ENCODE assay signal across 20 mouse cellular contexts in genomic region chr19:16093616-16094015, GRCm38 (mm10). TPM values are rescaled to one million over a fixed set of nuclear protein-coding genes. Genes with fewer than 3 reads are reported as not detected.
DNase-seq lines count a peak whose midpoint lies in the region; ATAC-seq and TF ChIP-seq lines count a peak whose summit lies in the region.
"Had no signal": no experiment of that assay in that cellular context is flagged by ENCODE, and none has a peak within 500 bp of the region (broad histone marks: within the 10 kb centered on the region; RNA-seq: fewer than 3 reads in every experiment).

No protein-coding gene starts in this region.

- no peak overlapping the region for H3K4me3 ChIP-seq in heart, adult 2 months
- H3K4me3 ChIP-seq in forebrain, embryonic 15.5 days = no peak overlapping the region
- H3K4me3 ChIP-seq: embryonic facial prominence, embryonic 10.5 days; embryonic facial prominence, embryonic 12.5 days; forebrain, embryonic 13.5 days had no signal

- TF ChIP-seq CTCF in heart, adult 2 months (IDR thresholded peaks at IDR 0.05) = no peak

- TF ChIP-seq EP300 in heart, adult 2 months (IDR thresholded peaks at IDR 0.05; ENCODE audit: insufficient read depth, low read depth, low read length) = no peak

- ATAC-seq in CD4-positive, CD25-positive, alpha-beta regulatory T cell, adult 4 months = peak; percentile 32
- no peak for ATAC-seq in forebrain, embryonic 15.5 days (replicated peaks)
- ATAC-seq: forebrain, embryonic 13.5 days; forebrain, embryonic 16.5 days had no signal

- no peaks in the 10 kb centered on the region for H3K27me3 ChIP-seq in heart, adult 2 months (ENCODE audit: control insufficient read depth, insufficient read depth, low read length)
- no peaks in the 10 kb centered on the region for H3K27me3 ChIP-seq in forebrain, embryonic 15.5 days
- H3K27me3 ChIP-seq: embryonic facial prominence, embryonic 12.5 days; forebrain, embryonic 13.5 days had no signal

- H3K9me3 ChIP-seq in forebrain, embryonic 15.5 days = no peaks in the 10 kb centered on the region

- WGBS in heart, adult 2 months = 87% methylated on average over 4 of the region's 4 CpGs
- 88% methylated on average over 4 of the region's 4 CpGs for WGBS in forebrain, embryonic 15.5 days

- intact Hi-C loops in heart, adult 2 months (cut with DNase I) = no loop called here

- H3K4me1 ChIP-seq in heart, adult 2 months (ENCODE audit: control insufficient read depth, insufficient read depth, low read length) = no peaks in the 10 kb centered on the region
- H3K4me1 ChIP-seq in forebrain, embryonic 15.5 days = no peaks in the 10 kb centered on the region
- H3K4me1 ChIP-seq: embryonic facial prominence, embryonic 10.5 days; embryonic facial prominence, embryonic 12.5 days; forebrain, embryonic 13.5 days had no signal

- no peak for TF ChIP-seq POLR2A in heart, adult 2 months (IDR thresholded peaks at IDR 0.05; ENCODE audit: insufficient read depth, low read depth, low read length)

- no peaks in the 10 kb centered on the region for H3K36me3 ChIP-seq in heart, adult 2 months (ENCODE audit: control insufficient read depth, insufficient read depth, low read length)
- no peaks in the 10 kb centered on the region for H3K36me3 ChIP-seq in forebrain, embryonic 15.5 days
- H3K36me3 ChIP-seq: embryonic facial prominence, embryonic 10.5 days; embryonic facial prominence, embryonic 12.5 days had no signal

- H3K4me2 ChIP-seq in forebrain, embryonic 15.5 days (replicated peaks) = no peak overlapping the region
- H3K4me2 ChIP-seq: embryonic facial prominence, embryonic 12.5 days; forebrain, embryonic 13.5 days had no signal

- H3K79me2 ChIP-seq in heart, adult 2 months (replicated peaks; ENCODE audit: control insufficient read depth, insufficient read depth, low read length) = no peaks in the 10 kb centered on the region

- no peak overlapping the region for H3K27ac ChIP-seq in heart, adult 2 months
- no peak overlapping the region for H3K27ac ChIP-seq in forebrain, embryonic 15.5 days (replicated peaks)
- H3K27ac ChIP-seq: embryonic facial prominence, embryonic 10.5 days; embryonic facial prominence, embryonic 12.5 days; forebrain, embryonic 13.5 days had no signal

- DNase-seq in heart, adult 11 months = peak; percentile 54
- DNase-seq in heart, adult 2 months = no peak
- DNase-seq in CD4-positive helper T cell, adult 2 months (ENCODE audit: low read depth, low spot score) = peak; percentile 45
- no peak for DNase-seq in ovary, adult 18-20 months (ENCODE audit: low spot score)
- DNase-seq: adrenal gland, adult 2 months; adrenal gland, postnatal 10 days; adrenal gland, postnatal 25 days; B cell, adult 2 months; cerebellum, adult 11 months; cerebellum, adult 18-20 months; cerebellum, adult 8-10 months; cerebellum, adult 9-11 months; cerebellum, postnatal 14 days had no signal

- H3K9ac ChIP-seq in heart, adult 2 months (ENCODE audit: low read depth, low read length) = no peak overlapping the region
- H3K9ac ChIP-seq in forebrain, embryonic 15.5 days (replicated peaks) = no peak overlapping the region
- H3K9ac ChIP-seq: embryonic facial prominence, embryonic 12.5 days; forebrain, embryonic 13.5 days had no signal

RNA-seq across cellular contexts. Expression of gene Gnaq, which starts 39.0 kb away (rescaled TPM):
- total RNA-seq in heart, adult 2 months (2021) = 10 to 100 TPM; 23.1 to 23.4 TPM
- polyA plus RNA-seq in heart, adult 2 months (2012; rRNA removed) = 8.4 and 14.5 TPM in 2 replicates
- 10 to 100 TPM; 19.3 to 37.7 TPM for polyA plus RNA-seq in CD4-positive, CD25-positive, alpha-beta regulatory T cell, adult 4 months (2017; shearing (Covaris generic))
- polyA plus RNA-seq in forebrain, embryonic 15.5 days (2015; fragmentation: Nextera tagmentation; extraction: Ambion mirVana) = 85.2 and 96.9 TPM in 2 replicates
- total RNA-seq: MEL had no signal

Comparison
In these comparisons a context has a peak if more than half of its experiments do, and no peak if none do; other contexts are left out.
1. DNase-seq: peak in heart, adult 11 months (single experiment) and CD4-positive helper T cell, adult 2 months (single experiment); none in heart, adult 2 months (0 of 2) and ovary, adult 18-20 months (single experiment).